Mouse (Mus musculus) kidney, adult 2 months (tissue): ENCODE data around the gene Leprot.

Source experiments
- CTCF ChIP-seq: fragments of 200-500 bp; conservative IDR thresholded peaks from 2 replicates; pipeline ENCODE4 v1.5.1; 2011; ENCODE audit warnings: low read depth, mild to moderate bottlenecking, control low read depth, low read length, moderate library complexity, mixed read lengths; ENCODE audit not compliant: insufficient read depth, insufficient read length
- POLR2A ChIP-seq: fragments of 200-500 bp; IDR thresholded peaks from one replicate; pipeline ENCODE4 v1.6.1; 2011; ENCODE audit warnings: low read depth, low read length, control low read depth

DNA sequence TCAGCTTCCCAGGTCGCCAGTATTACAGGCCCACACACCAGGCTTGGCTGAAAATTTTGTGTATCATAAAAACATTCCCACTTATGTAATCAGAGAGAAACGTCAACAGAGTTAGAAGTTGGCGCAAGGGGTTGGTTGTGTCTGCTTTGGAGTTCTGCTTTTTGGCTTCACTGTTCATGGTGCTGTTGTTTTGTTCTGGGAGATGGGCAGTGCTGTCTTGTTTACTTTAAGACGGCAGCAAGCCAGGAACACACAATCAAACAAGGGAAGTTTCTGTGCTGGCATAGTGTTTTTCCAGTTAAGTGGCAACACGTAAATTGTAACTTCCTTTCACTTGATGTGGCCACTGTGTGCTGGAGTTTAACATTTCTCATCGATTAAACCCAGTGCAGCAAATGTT lies 47.0 kb downstream of the Leprot start:
- TF ChIP-seq CTCF (no peak), POLR2A (no peak)
